Mouse (Mus musculus): ENCODE data around the gene Olfr1271.

GRCm38 (mm10) chr2:90292741-90293140 lies 21.9 kb upstream of the Olfr1271 start, which contains the start of gene Olfr1272:
- no peak for TF ChIP-seq GATA1 (IDR thresholded peaks at IDR 0.05; ENCODE audit: low read length)
- no peak for TF ChIP-seq TAL1 (IDR thresholded peaks at IDR 0.05; ENCODE audit: low read length)
